Mouse (Mus musculus) gastrocnemius, postnatal 14 days (tissue): Measurements from ENCODE around the gene Sf3a1. TPM values are rescaled to one million over a fixed set of nuclear protein-coding genes. Genes with fewer than 3 reads are reported as not detected.

Experiments
- DNase-seq: peaks from one replicate; pipeline ENCODE4 v3.0.0; 2021; ENCODE audit warnings: mixed read lengths
- intact Hi-C: fragments of 180-260 bp; cut with DNase I; formaldehyde crosslinking; loops from one replicate; pipeline ENCODE4 v1.15.1; 2025; ENCODE audit warnings: low total_unique reads
- total RNA-seq, 2 experiments: library from RNA; stranded (reverse); gene quantifications; 2 replicates each; pipeline ENCODE4 v1.2.3; 2021

The Sf3a1 gene
- total RNA-seq, 2 experiments from 2014 or later = 17.1 to 22.8 TPM

GRCm38 (mm10) chr11:4133450-4133849 is 26.7 kb upstream of the Sf3a1 start:
- intact Hi-C loops = loop anchor here (10.0 kb wide), 1 partner anchor 291 kb away; no protein-coding TSS in a partner anchor
- DNase-seq = no peak

GRCm38 (mm10) chr11:4134400-4134799 is 25.8 kb upstream of the Sf3a1 start:
- no peak for DNase-seq
- intact Hi-C loops = loop anchor here (2.0 to 10.0 kb wide), 2 partner anchors 84 to 290 kb away; partner anchors contain the start of gene Castor1

- intact Hi-C loops = loop anchor here (2.0 to 10.0 kb wide), 2 partner anchors 84 to 290 kb away; partner anchors contain the start of gene Castor1
- peak; percentile 89 for DNase-seq
Measured at GRCm38 (mm10) chr11:4134986-4135935, 24.9 kb upstream of the Sf3a1 start, which contains the start of gene Rnf215. Gene Rnf215, plus strand, starts transcription at chr11:4135202.

GRCm38 (mm10) chr11:4138964-4139363 is 21.2 kb upstream of the Sf3a1 start:
- intact Hi-C loops = loop anchor here (10.0 kb wide), 1 partner anchor 286 kb away; no protein-coding TSS in a partner anchor
- no peak for DNase-seq

- DNase-seq = no peak
- intact Hi-C loops = no loop called here
Measured at GRCm38 (mm10) chr11:4141505-4141904, 18.6 kb upstream of the Sf3a1 start.

- intact Hi-C loops = no loop called here
Measured at GRCm38 (mm10) chr11:4142352-4142751, 17.8 kb upstream of the Sf3a1 start.

GRCm38 (mm10) chr11:4143281-4144062 is 16.7 kb upstream of the Sf3a1 start:
- intact Hi-C loops = no loop called here
- DNase-seq = no peak

More at GRCm38 (mm10) chr11:4142352-4142751, 17.8 kb upstream of the Sf3a1 start:
- no peak for DNase-seq

GRCm38 (mm10) chr11:4146381-4146780 is 13.8 kb upstream of the Sf3a1 start:
- intact Hi-C loops = no loop called here
- DNase-seq = peak; percentile 28

GRCm38 (mm10) chr11:4147098-4147497 is 13.1 kb upstream of the Sf3a1 start:
- peak; percentile 29 for DNase-seq
- intact Hi-C loops = no loop called here

GRCm38 (mm10) chr11:4148120-4148519 is 12.0 kb upstream of the Sf3a1 start:
- no peak for DNase-seq
- intact Hi-C loops = no loop called here

- intact Hi-C loops = no loop called here
- no peak for DNase-seq
Measured at GRCm38 (mm10) chr11:4148536-4149156, 11.5 kb upstream of the Sf3a1 start.

- no peak for DNase-seq
- intact Hi-C loops = no loop called here
Measured at GRCm38 (mm10) chr11:4149886-4150285, 10.3 kb upstream of the Sf3a1 start.

- intact Hi-C loops = no loop called here
- DNase-seq = no peak
Measured at GRCm38 (mm10) chr11:4153694-4154093, 6.5 kb upstream of the Sf3a1 start.

GRCm38 (mm10) chr11:4155641-4156040 is 4.5 kb upstream of the Sf3a1 start:
- intact Hi-C loops = no loop called here
- no peak for DNase-seq

GRCm38 (mm10) chr11:4158676-4159075 is 1.5 kb upstream of the Sf3a1 start:
- intact Hi-C loops = no loop called here
- DNase-seq = no peak

GRCm38 (mm10) chr11:4160758-4161480 is 769 bp downstream of the Sf3a1 start:
- intact Hi-C loops = no loop called here
- DNase-seq = no peak

- intact Hi-C loops = no loop called here
- no peak for DNase-seq
Measured at GRCm38 (mm10) chr11:4164701-4165100, 4.6 kb downstream of the Sf3a1 start.

- intact Hi-C loops = no loop called here
- DNase-seq = no peak
Measured at GRCm38 (mm10) chr11:4166467-4167090, 6.4 kb downstream of the Sf3a1 start.
